Mouse (Mus musculus): ENCODE results near the gene Tlk1. TPM values are rescaled to one million over a fixed set of nuclear protein-coding genes. Genes with fewer than 3 reads are reported as not detected.
"Not testable (repeated sequence)": the region's sequence is repeated elsewhere in the genome, so short reads cannot be mapped to it uniquely, and the experiment has no call there.

The Tlk1 gene
- polyA plus RNA-seq, 1 experiment from 2014 or later, result 101 TPM

GRCm38 (mm10) chr2:70824838-70825370 is 624 bp downstream of the Tlk1 start:
- Histone ChIP-seq H3K36me3 (ENCODE audit: inconsistent target) (no peaks in the 10 kb centered on the region), H3K27ac (peak overlapping the region; percentile 48), H3K4me3 (ENCODE audit: inconsistent target) (peak overlapping the region; percentile 65), H3K79me2 (ENCODE audit: inconsistent target) (peaks cover 48% of the 10 kb centered on the region)
- 1% methylated on average over 48 of the region's 59 CpGs for WGBS (ENCODE audit: missing documents)

- 2% methylated on average over 24 of the region's 27 CpGs for WGBS (ENCODE audit: missing documents)
- Histone ChIP-seq H3K79me2 (ENCODE audit: inconsistent target) (peaks cover 55% of the 10 kb centered on the region), H3K27ac (peak overlapping the region; percentile 48), H3K4me3 (ENCODE audit: inconsistent target) (peak overlapping the region; percentile 65), H3K36me3 (ENCODE audit: inconsistent target) (no peaks in the 10 kb centered on the region)
These were observed 1.4 kb downstream of the Tlk1 start for GRCm38 (mm10) chr2:70823926-70824800.

GRCm38 (mm10) chr2:70823434-70823833 is 2.1 kb downstream of the Tlk1 start:
- H3K79me2 ChIP-seq (ENCODE audit: inconsistent target), result peaks cover 62% of the 10 kb centered on the region
- no peak overlapping the region for H3K27ac ChIP-seq
- 49% methylated on average over 5 of the region's 5 CpGs for WGBS (ENCODE audit: missing documents)
- no peaks in the 10 kb centered on the region for H3K36me3 ChIP-seq (ENCODE audit: inconsistent target)
- peak overlapping the region; percentile 65 for H3K4me3 ChIP-seq (ENCODE audit: inconsistent target)

GRCm38 (mm10) chr2:70816939-70817338 is 8.6 kb downstream of the Tlk1 start:
- WGBS (ENCODE audit: missing documents), result 81% methylated on average over 3 of the region's 3 CpGs
- no peaks in the 10 kb centered on the region for H3K36me3 ChIP-seq (ENCODE audit: inconsistent target)
- no peak overlapping the region for H3K27ac ChIP-seq
- H3K4me3 ChIP-seq (ENCODE audit: inconsistent target), result no peak overlapping the region
- peaks cover 100% of the 10 kb centered on the region for H3K79me2 ChIP-seq (ENCODE audit: inconsistent target)

- H3K27ac ChIP-seq, result no peak overlapping the region
- no peak overlapping the region for H3K4me3 ChIP-seq (ENCODE audit: inconsistent target)
- H3K36me3 ChIP-seq (ENCODE audit: inconsistent target), result no peaks in the 10 kb centered on the region
- peaks cover 100% of the 10 kb centered on the region for H3K79me2 ChIP-seq (ENCODE audit: inconsistent target)
- 96% methylated on average over 2 of the region's 2 CpGs for WGBS (ENCODE audit: missing documents)
These were observed 9.5 kb downstream of the Tlk1 start for GRCm38 (mm10) chr2:70816016-70816415.

GRCm38 (mm10) chr2:70813608-70814007 is 11.9 kb downstream of the Tlk1 start:
- no peaks in the 10 kb centered on the region for H3K36me3 ChIP-seq (ENCODE audit: inconsistent target)
- peaks cover 100% of the 10 kb centered on the region for H3K79me2 ChIP-seq (ENCODE audit: inconsistent target)
- WGBS (ENCODE audit: missing documents), result 96% methylated on average over 4 of the region's 4 CpGs
- no peak overlapping the region for H3K4me3 ChIP-seq (ENCODE audit: inconsistent target)
- no peak overlapping the region for H3K27ac ChIP-seq

- H3K4me3 ChIP-seq (ENCODE audit: inconsistent target), result no peak overlapping the region
- WGBS (ENCODE audit: missing documents), result 88% methylated on average over 3 of the region's 3 CpGs
- H3K36me3 ChIP-seq (ENCODE audit: inconsistent target), result no peaks in the 10 kb centered on the region; the same call in 1 of the 2 replicates
- no peak overlapping the region for H3K27ac ChIP-seq
- peaks cover 100% of the 10 kb centered on the region for H3K79me2 ChIP-seq (ENCODE audit: inconsistent target)
These were observed 14.1 kb downstream of the Tlk1 start for GRCm38 (mm10) chr2:70811476-70811875.

GRCm38 (mm10) chr2:70809921-70810320 is 15.6 kb downstream of the Tlk1 start:
- 97% methylated on average over 3 of the region's 3 CpGs for WGBS (ENCODE audit: missing documents)
- H3K27ac ChIP-seq, result no peak overlapping the region
- H3K4me3 ChIP-seq (ENCODE audit: inconsistent target), result no peak overlapping the region

GRCm38 (mm10) chr2:70808681-70809080 is 16.8 kb downstream of the Tlk1 start:
- no peak overlapping the region for H3K27ac ChIP-seq
- H3K4me3 ChIP-seq (ENCODE audit: inconsistent target), result no peak overlapping the region
- H3K36me3 ChIP-seq (ENCODE audit: inconsistent target), result peaks cover 19% of the 10 kb centered on the region; the same call in 1 of the 2 replicates
- peaks cover 100% of the 10 kb centered on the region for H3K79me2 ChIP-seq (ENCODE audit: inconsistent target)

More at GRCm38 (mm10) chr2:70809921-70810320, 15.6 kb downstream of the Tlk1 start:
- H3K36me3 ChIP-seq (ENCODE audit: inconsistent target), result peaks cover 15% of the 10 kb centered on the region; the same call in 1 of the 2 replicates
- H3K79me2 ChIP-seq (ENCODE audit: inconsistent target), result peaks cover 100% of the 10 kb centered on the region

GRCm38 (mm10) chr2:70807678-70808077 is 17.9 kb downstream of the Tlk1 start:
- H3K79me2 ChIP-seq (ENCODE audit: inconsistent target), result peaks cover 100% of the 10 kb centered on the region
- not testable (repeated sequence) for H3K4me3 ChIP-seq (ENCODE audit: inconsistent target); H3K27ac ChIP-seq
- 81% methylated on average over 3 of the region's 3 CpGs for WGBS (ENCODE audit: missing documents)
- peaks cover 19% of the 10 kb centered on the region; the same call in 1 of the 2 replicates for H3K36me3 ChIP-seq (ENCODE audit: inconsistent target)

- WGBS (ENCODE audit: missing documents), result 95% methylated on average over 5 of the region's 5 CpGs
- Histone ChIP-seq H3K36me3 (ENCODE audit: inconsistent target) (peaks cover 19% of the 10 kb centered on the region; the same call in 1 of the 2 replicates), H3K4me3 (ENCODE audit: inconsistent target) (no peak overlapping the region), H3K27ac (no peak overlapping the region), H3K79me2 (ENCODE audit: inconsistent target) (peaks cover 100% of the 10 kb centered on the region)
These were observed 19.5 kb downstream of the Tlk1 start for GRCm38 (mm10) chr2:70806020-70806419.

GRCm38 (mm10) chr2:70803696-70804095 is 21.8 kb downstream of the Tlk1 start:
- 95% methylated on average over 4 of the region's 4 CpGs for whole genome bisulfite sequencing (ENCODE audit: missing documents)
- not testable (repeated sequence) for H3K4me3 ChIP-seq (ENCODE audit: inconsistent target); H3K27ac ChIP-seq
- Histone ChIP-seq H3K36me3 (ENCODE audit: inconsistent target) (peaks cover 19% of the 10 kb centered on the region; the same call in 1 of the 2 replicates), H3K79me2 (ENCODE audit: inconsistent target) (peaks cover 100% of the 10 kb centered on the region)

- peaks cover 100% of the 10 kb centered on the region for H3K79me2 ChIP-seq (ENCODE audit: inconsistent target)
- no peak overlapping the region for H3K27ac ChIP-seq
- no peak overlapping the region for H3K4me3 ChIP-seq (ENCODE audit: inconsistent target)
- peaks cover 19% of the 10 kb centered on the region; the same call in 1 of the 2 replicates for H3K36me3 ChIP-seq (ENCODE audit: inconsistent target)
- WGBS (ENCODE audit: missing documents), result 94% methylated on average over 6 of the region's 6 CpGs
These were observed 22.9 kb downstream of the Tlk1 start for GRCm38 (mm10) chr2:70802658-70803057.

GRCm38 (mm10) chr2:70801543-70801942 is 24.0 kb downstream of the Tlk1 start:
- Histone ChIP-seq H3K4me3 (ENCODE audit: inconsistent target) (no peak overlapping the region), H3K79me2 (ENCODE audit: inconsistent target) (peaks cover 100% of the 10 kb centered on the region), H3K36me3 (ENCODE audit: inconsistent target) (peaks cover 19% of the 10 kb centered on the region; the same call in 1 of the 2 replicates), H3K27ac (no peak overlapping the region)

GRCm38 (mm10) chr2:70800396-70800795 is 25.1 kb downstream of the Tlk1 start:
- Histone ChIP-seq H3K36me3 (ENCODE audit: inconsistent target) (peaks cover 9% of the 10 kb centered on the region; the same call in 1 of the 2 replicates), H3K79me2 (ENCODE audit: inconsistent target) (peaks cover 100% of the 10 kb centered on the region), H3K4me3 (ENCODE audit: inconsistent target) (no peak overlapping the region), H3K27ac (no peak overlapping the region)
- WGBS (ENCODE audit: missing documents), result 100% methylated on average over 1 of the region's 1 CpGs

All from macrophage (primary cell).